Mouse (Mus musculus): ENCODE measurements around the gene Sept9. TPM values are rescaled to one million over a fixed set of nuclear protein-coding genes. Genes with fewer than 3 reads are reported as not detected.

Gene Sept9
- total RNA-seq, 2 experiments from 2014 or later = 77.4 to 77.8 TPM

DNA sequence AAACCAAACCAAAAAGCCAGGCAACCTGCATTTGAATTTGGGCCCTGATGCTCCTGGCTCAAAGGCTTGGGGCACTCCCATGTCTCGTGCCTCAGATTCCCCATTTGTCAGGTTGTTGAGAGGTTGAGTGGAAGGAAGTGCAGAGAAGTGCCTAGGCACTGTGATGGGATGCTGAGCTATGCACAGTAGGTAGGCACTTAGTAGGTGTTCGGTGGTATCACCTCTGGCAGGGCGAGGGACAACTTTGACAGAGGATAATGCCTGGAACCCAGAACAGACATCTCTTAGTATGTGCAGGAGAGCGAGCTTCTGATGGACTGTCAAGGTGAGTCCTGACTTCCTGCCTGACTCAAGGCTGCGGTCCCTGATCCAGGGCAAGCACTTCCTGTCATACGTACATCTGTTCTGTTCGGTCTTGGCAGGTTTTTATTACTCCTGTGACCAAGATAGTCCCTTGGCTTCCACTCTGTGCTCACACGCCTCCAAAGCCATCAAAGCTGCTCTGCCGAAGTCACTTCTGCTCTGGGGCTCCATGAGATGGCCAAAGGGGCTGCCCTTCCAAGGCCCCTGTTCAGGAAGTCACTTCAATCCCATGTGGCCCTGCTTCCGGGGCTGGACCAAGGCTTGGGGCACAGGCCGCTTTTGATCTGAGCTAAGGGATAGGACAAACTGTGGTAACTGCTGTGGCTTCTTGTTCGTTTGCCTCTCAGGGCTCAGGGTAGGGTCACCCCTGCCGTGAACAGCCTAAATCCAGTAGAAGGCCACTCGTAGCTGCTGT lies 107.0 kb downstream of the Sept9 start:
- TF ChIP-seq CTCF (IDR thresholded peaks at IDR 0.05) = no peak
- Histone ChIP-seq H3K27ac (no peak overlapping the region; the same call in 1 of the 2 replicates), H3K4me3 (no peak overlapping the region)
- no peak for DNase-seq (ENCODE audit: extremely low spot score in 1 of 2, low spot score in 2 of 2)
- intact Hi-C loops (cut with DNase I) = no loop called here

DNA sequence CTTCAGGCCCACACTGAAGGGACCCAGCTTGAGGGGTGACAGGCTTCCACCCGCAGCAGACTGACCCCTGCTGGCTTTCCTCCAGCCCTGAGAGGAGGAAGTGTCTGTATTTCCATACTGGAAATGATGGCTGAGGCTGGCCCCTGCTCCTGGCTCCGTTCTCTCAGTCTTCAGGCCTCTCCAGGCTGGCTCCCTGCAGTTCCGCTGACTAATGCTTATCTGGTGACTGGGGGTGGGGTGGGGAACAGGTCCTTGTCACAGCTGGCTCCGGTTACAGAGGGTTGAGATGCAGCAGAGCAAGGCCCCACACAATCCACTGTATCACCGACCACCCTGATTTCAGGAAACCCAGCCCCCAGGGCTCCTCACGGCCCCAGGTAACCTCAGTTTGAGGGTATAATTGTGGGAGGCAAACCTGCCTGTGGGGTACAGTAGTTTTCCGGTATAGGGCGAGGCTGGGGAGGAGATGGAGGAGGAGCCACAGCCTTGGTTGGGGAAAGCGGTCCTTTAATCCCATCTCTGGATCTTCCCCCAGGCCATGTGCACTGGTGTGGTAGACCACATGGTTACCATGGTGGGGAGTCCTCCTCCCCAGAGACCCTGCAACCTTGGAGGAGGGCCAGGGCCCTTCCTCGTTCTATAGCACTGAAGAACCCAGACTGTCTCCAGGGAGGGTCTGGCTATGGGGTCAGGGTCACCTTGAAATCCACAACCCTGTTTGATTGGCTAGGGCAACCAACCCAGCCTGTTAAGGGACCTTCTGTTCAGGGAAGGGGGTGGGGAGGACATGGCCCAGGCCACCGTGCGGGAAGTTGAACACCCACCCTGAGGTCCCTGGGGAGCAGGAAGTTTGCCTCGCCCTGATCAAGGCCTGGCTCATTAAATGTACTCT lies 108.7 kb downstream of the Sept9 start:
- peak overlapping the region; percentile 55 for H3K27ac ChIP-seq
- no peak overlapping the region for H3K4me3 ChIP-seq
- TF ChIP-seq CTCF (IDR thresholded peaks at IDR 0.05) = no peak
- intact Hi-C loops (cut with DNase I) = no loop called here
- no peak for DNase-seq (ENCODE audit: extremely low spot score in 1 of 2, low spot score in 2 of 2)

DNA sequence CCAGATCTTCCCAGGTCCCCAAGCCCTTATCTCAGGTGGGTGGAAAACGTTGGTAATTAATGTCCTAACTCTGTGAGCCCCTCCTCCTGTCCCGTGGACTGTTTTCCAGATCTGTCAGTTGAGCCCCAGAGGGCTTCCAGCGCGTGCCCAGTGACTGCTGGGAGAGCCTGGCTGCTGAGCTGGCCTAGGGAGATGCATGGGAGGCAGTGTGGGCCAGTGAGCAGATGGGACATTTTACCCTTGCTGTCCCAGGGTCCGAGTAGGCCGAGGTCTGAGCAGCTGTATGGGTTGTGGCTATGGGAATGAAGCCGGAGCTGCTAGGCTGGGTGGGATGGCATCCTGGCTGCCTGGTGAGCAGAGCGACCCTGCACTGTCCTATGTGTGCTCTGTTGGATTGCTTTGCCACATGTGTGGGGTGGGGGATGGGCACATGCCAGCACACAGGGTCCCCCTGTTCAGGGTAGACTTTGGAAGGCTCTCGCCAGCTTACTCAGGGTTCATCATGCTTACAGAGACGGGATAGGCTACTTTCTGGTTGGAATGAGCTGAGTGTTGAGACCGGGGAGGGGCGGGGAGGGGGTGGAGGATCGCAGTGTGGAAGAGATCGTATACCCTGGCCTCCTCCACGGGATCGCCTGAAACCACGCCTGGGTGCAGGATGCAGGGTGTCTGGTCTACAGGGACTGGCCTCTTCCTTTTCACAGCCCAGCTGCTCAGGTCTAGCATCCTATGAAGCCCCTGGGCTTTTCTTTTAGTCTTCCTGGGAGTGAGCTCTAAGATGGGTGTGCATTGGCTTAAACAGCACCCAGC lies 109.9 kb downstream of the Sept9 start:
- no peak for TF ChIP-seq CTCF (IDR thresholded peaks at IDR 0.05)
- no peak overlapping the region for H3K27ac ChIP-seq
- no peak overlapping the region for H3K4me3 ChIP-seq
- intact Hi-C loops (cut with DNase I) = no loop called here
- no peak for DNase-seq (ENCODE audit: extremely low spot score in 1 of 2, low spot score in 2 of 2)

DNA sequence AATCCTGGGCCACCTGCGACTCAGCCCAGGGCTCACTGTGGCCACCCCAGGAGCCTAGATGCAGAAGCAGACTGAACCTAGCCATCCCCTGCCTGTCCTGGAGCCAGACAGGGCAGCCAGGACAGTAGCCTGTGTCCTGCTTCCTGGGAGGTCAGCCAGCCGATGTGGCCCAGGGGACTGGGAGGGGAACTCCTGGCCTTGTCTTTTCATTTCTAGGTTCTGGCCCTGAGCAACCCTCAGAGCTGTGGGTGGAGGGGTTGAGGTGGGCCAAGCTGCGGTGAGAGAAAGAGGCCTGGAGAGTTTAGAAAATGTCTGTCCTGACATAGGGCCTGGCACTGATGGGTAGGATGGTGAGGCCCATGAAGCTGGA lies 110.4 kb downstream of the Sept9 start:
- no peak for TF ChIP-seq CTCF (IDR thresholded peaks at IDR 0.05)
- intact Hi-C loops (cut with DNase I) = loop anchor here (5.0 kb wide), 2 partner anchors 43 to 47 kb away; no protein-coding TSS in a partner anchor
- H3K27ac ChIP-seq = no peak overlapping the region

DNA sequence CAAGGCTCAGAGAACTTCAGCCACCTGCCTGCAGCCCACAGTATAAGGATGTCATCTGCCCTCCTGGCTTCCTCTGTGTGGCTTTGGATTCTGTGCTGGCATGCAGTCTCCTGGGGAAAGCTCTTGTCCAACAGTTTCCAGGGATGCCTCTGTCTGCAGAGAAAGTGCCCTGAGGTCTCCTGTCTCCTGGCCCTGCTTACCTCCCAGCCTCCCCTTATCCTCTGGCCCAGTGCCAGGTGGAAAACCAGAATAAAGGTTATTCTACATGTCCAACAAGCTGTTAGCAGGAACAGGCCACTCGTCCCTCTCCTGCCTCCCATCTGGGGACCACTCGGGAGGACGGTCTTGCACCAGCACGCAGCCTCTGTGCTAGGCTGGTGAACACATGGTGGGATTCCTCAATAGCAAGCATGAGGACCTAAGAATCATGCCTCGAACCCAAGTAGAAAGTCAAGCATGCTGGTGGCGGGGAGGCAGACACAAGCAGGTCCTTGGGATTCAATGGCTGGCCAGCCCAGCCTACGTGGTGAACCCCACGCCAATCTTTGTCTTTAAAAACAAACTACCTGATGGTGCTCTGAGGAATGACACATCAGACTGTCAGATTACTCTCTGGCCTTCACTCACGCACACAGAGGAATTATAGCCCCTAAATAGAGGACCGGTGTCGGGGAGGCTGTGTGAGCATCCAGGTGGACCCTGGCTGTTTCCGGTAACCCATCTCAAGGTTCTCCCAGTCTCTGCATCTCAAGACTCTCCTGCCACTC lies 111.1 kb downstream of the Sept9 start:
- no peak for DNase-seq (ENCODE audit: extremely low spot score in 1 of 2, low spot score in 2 of 2)
- no peak overlapping the region for H3K4me3 ChIP-seq
- intact Hi-C loops (cut with DNase I) = loop anchor here (5.0 kb wide), 2 partner anchors 43 to 47 kb away; no protein-coding TSS in a partner anchor
- peak overlapping the region; percentile 25; the same call in 1 of the 2 replicates for H3K27ac ChIP-seq
- TF ChIP-seq CTCF (IDR thresholded peaks at IDR 0.05) = no peak

More for the DNA sequence above, 110.4 kb downstream of the Sept9 start:
- DNase-seq (ENCODE audit: extremely low spot score in 1 of 2, low spot score in 2 of 2) = no peak
- no peak overlapping the region for H3K4me3 ChIP-seq

DNA sequence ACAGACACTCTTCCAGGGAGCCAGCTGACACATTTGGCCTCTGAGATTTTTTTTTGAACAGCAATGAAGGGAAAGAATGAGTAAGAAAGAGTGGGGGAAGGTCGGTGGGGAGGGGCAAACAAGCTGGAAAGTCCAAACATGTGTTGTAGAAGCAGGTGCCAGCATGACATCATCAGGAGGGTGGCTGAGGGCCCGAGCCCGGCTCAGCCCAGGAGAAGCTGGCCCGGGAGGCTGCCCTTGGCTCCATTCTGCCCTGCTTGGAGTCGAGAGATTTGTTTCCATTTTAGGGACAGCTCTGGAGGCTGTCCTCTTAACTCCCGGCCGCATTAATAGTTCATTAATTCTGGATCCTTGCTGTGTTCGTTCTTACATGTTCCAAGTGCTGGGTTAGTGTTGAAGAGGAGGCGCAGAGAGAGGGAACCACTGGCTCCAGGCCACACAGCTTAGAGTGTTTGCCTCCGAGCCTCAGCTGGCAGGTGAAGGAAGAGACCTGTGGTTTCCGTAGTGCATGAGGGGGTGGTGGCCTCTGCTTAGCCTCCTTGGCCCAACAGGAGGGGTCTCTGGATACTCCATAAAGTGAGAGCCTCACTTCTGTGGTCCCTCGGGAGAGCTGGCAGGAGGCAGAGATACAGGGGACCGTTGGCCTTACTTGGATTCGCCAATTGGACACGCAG lies 111.8 kb downstream of the Sept9 start:
- TF ChIP-seq CTCF (IDR thresholded peaks at IDR 0.05) = no peak
- DNase-seq (ENCODE audit: extremely low spot score in 1 of 2, low spot score in 2 of 2) = no peak
- Histone ChIP-seq H3K27ac (peak overlapping the region; percentile 25; the same call in 1 of the 2 replicates), H3K4me3 (no peak overlapping the region)
- intact Hi-C loops (cut with DNase I) = loop anchor here (5.0 kb wide), 2 partner anchors 44 to 46 kb away; no protein-coding TSS in a partner anchor

DNA sequence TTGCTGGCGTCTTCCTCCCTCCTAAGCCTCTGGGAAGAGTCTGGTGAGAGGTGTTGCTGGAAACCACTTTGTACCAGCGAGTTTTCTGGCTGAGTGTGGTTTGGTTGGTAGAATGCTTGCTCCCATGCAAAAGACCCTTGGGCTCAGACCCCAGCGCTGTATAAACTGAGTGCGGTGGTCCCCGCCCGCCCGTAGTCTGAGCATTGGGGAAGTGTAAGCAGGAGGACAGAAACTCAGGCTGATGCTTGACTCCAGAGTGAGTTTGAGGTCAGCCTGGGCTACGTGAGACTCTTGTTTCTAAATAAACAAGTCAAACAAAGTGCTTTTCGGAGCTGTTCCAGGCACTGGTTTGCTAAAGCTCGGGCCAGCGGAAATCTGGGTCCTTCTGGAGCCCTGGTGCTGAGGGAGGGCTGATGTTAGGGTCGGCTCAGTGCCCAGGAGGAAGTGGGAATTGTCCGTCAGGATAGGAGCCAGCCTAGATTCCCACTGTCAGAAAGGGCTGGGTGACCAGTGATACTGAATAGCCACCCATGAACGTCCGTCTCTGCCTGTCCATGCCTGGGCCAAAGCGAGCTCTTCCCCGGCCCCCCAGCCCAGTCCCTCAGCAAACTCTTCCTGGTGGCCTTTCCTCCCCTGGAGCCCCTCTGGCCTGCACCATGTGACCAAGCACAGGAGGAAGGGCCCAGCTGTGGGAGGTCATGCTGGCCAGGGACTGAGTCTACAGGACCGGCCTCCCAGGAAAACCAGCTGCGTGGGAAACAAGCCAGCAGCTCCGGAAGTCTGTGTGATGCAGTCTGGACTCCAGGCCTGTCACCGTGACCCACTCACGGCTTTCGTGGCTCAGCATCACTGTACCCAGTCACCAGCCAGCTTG lies 112.8 kb downstream of the Sept9 start:
- no peak for TF ChIP-seq CTCF (IDR thresholded peaks at IDR 0.05)
- no peak for DNase-seq (ENCODE audit: extremely low spot score in 1 of 2, low spot score in 2 of 2)
- Histone ChIP-seq H3K27ac (peak overlapping the region; percentile 37), H3K4me3 (no peak overlapping the region)
- intact Hi-C loops (cut with DNase I) = loop anchor here (2.0 to 5.0 kb wide), 3 partner anchors 45 to 73 kb away; no protein-coding TSS in a partner anchor

DNA sequence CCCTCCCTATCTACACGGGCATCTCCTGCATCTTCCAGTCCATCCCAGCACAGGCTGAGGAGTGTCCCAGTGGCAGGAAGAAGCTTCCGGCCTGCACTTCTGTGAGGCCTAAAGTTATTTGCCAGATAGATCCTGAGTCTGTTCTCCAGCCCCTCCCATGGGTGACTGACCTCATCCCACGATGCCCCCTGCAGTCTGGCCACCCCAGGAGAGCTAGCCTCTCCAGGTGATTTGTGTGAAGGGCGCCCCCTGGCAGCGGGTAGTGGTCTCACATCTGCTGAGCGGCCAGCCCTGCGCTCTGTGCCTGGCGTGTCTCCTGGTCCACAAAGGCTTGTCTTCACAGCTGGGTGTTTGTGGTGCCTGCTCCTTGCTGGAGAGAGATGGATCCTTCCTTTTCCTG lies 113.5 kb downstream of the Sept9 start:
- peak in 1 of 2 experiments; percentile 45 for DNase-seq (ENCODE audit: extremely low spot score in 1 of 2, low spot score in 2 of 2)
- Histone ChIP-seq H3K27ac (peak overlapping the region; percentile 37; the same call in 1 of the 2 replicates), H3K4me3 (no peak overlapping the region)
- intact Hi-C loops (cut with DNase I) = loop anchor here (2.0 to 5.0 kb wide), 3 partner anchors 44 to 74 kb away; no protein-coding TSS in a partner anchor
- TF ChIP-seq CTCF (IDR thresholded peaks at IDR 0.05) = peak; percentile 67

DNA sequence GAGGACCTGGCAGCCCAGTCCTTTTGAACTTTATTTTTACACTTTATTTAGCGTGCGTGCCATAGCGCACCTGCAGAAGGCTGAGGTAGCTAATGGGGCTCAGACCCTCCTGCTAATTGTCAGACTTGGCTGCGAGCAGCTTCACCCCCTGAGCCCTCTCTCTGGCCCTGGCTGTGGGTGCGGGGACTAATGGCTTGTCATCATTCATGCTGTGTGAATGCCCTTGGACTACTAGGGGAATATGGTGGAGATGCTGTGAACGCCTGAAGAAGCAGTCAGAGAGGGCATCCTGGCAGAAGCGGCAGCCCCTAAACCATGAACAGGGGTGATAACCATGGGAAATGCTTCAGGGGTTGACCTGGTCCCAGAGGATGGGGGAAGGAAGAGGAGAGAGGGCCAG lies 114.0 kb downstream of the Sept9 start:
- intact Hi-C loops (cut with DNase I) = loop anchor here (2.0 to 5.0 kb wide), 3 partner anchors 44 to 75 kb away; no protein-coding TSS in a partner anchor

More for the DNA sequence above, 114.0 kb downstream of the Sept9 start:
- DNase-seq (ENCODE audit: extremely low spot score in 1 of 2, low spot score in 2 of 2) = no peak
- peak overlapping the region; percentile 15; the same call in 1 of the 2 replicates for H3K27ac ChIP-seq
- TF ChIP-seq CTCF (IDR thresholded peaks at IDR 0.05) = no peak
- no peak overlapping the region for H3K4me3 ChIP-seq

Data from left cerebral cortex, adult 2 months (tissue).